Mouse (Mus musculus) CH12.LX (cell line): Measurements from ENCODE around the gene Pgf. TPM values are rescaled to one million over a fixed set of nuclear protein-coding genes. Genes with fewer than 3 reads are reported as not detected.

Experiments used
- DNase-seq: peaks from one replicate; pipeline ENCODE4 v3.0.0-alpha.2; 2013; ENCODE audit errors: extremely low read depth
- H3K27ac ChIP-seq: 2 replicates; pipeline ENCODE4 v1.5.1; 2012; ENCODE audit warnings: low read depth, mild to moderate bottlenecking, control low read depth, moderate library complexity; ENCODE audit not compliant: insufficient read depth
- H3K27me3 ChIP-seq: replicated peaks from 2 replicates; pipeline ENCODE3; 2012; ENCODE audit warnings: inconsistent platforms
- H3K36me3 ChIP-seq, 2 experiments: replicated peaks in 1 of 2; 2 replicates each; pipeline versions ENCODE3 to v1.6.1; 2012; ENCODE audit warnings: inconsistent platforms in 1 of 2, low read length in 1 of 2, mild to moderate bottlenecking in 1 of 2, mixed read lengths in 1 of 2, moderate library complexity in 1 of 2; ENCODE audit not compliant: control insufficient read depth in 1 of 2, insufficient read depth in 1 of 2
- H3K4me1 ChIP-seq, 2 experiments: 2 replicates each; pipeline ENCODE4 v1.6.1; 2012; ENCODE audit warnings: inconsistent platforms in 1 of 2, moderate library complexity in 1 of 2; ENCODE audit not compliant: insufficient read depth in 2 of 2, control insufficient read depth in 1 of 2
- H3K4me2 ChIP-seq: 2 replicates; pipeline ENCODE4 v1.6.1; 2012; ENCODE audit warnings: low read depth, mild to moderate bottlenecking, control low read depth; ENCODE audit not compliant: poor library complexity, insufficient read depth, severe bottlenecking
- H3K4me3 ChIP-seq, 3 experiments: fragments of 150-350 bp in 1 of 3; sonication (generic) in 1 of 3; replicated peaks in 1 of 3; 2 replicates each; pipeline versions ENCODE3 to v1.5.1; 2011 to 2012; ENCODE audit warnings: low read depth in 2 of 3, low read length in 2 of 3, mild to moderate bottlenecking in 2 of 3, moderate library complexity in 2 of 3, control low read depth in 1 of 3, improper control_type of control experiment in 1 of 3, inconsistent platforms in 1 of 3, mixed read lengths in 1 of 3; ENCODE audit not compliant: poor library complexity in 1 of 3
- H3K79me2 ChIP-seq: replicated peaks from 2 replicates; pipeline ENCODE4 v1.6.1; 2012; ENCODE audit warnings: mild to moderate bottlenecking, moderate library complexity; ENCODE audit not compliant: control insufficient read depth, poor library complexity, insufficient read depth, severe bottlenecking; ENCODE audit errors: extremely low read depth
- H3K9ac ChIP-seq: 2 replicates; pipeline ENCODE4 v1.6.1; 2012; ENCODE audit warnings: low read depth, mild to moderate bottlenecking, control low read depth, moderate library complexity; ENCODE audit not compliant: insufficient read depth
- H3K9me3 ChIP-seq: replicated peaks from 2 replicates; pipeline ENCODE3; 2012; ENCODE audit warnings: low read length, inconsistent platforms, mixed read lengths
- BHLHE40 ChIP-seq: IDR thresholded peaks from 2 replicates; pipeline ENCODE4 v1.6.1; 2011; ENCODE audit warnings: mild to moderate bottlenecking, low read depth, low read length, improper control_type of control experiment
- E2F4 ChIP-seq: IDR thresholded peaks from 2 replicates; pipeline ENCODE4 v1.6.1; 2011; ENCODE audit warnings: low read depth, low read length, improper control_type of control experiment; ENCODE audit not compliant: insufficient replicate concordance
- ELF1 ChIP-seq: IDR thresholded peaks from 2 replicates; pipeline ENCODE4 v1.6.1; 2014; ENCODE audit warnings: low read depth, mild to moderate bottlenecking, inconsistent platforms, low read length, improper control_type of control experiment
- GABPA ChIP-seq: IDR thresholded peaks from 2 replicates; pipeline ENCODE4 v1.6.1; 2012; ENCODE audit warnings: low read depth, low read length, improper control_type of control experiment, inconsistent platforms; ENCODE audit not compliant: insufficient replicate concordance
- IRF4 ChIP-seq: IDR thresholded peaks from 2 replicates; pipeline ENCODE4 v1.6.1; 2014; ENCODE audit warnings: low read depth, mild to moderate bottlenecking, inconsistent platforms, low read length, improper control_type of control experiment
- JUN ChIP-seq: IDR thresholded peaks from 2 replicates; pipeline ENCODE4 v1.6.1; 2011; ENCODE audit warnings: low read depth, mild to moderate bottlenecking, low read length, improper control_type of control experiment, moderate library complexity; ENCODE audit not compliant: insufficient read depth
- MAFK ChIP-seq: IDR thresholded peaks from 2 replicates; pipeline ENCODE4 v1.6.1; 2011; ENCODE audit warnings: low read length, improper control_type of control experiment; ENCODE audit not compliant: insufficient replicate concordance
- MAZ ChIP-seq: IDR thresholded peaks from 2 replicates; pipeline ENCODE4 v1.6.1; 2012; ENCODE audit warnings: low read depth, mild to moderate bottlenecking, inconsistent platforms, low read length, improper control_type of control experiment, moderate library complexity
- MEF2A ChIP-seq: IDR thresholded peaks from 2 replicates; pipeline ENCODE4 v1.6.1; 2014; ENCODE audit warnings: low read depth, mild to moderate bottlenecking, inconsistent platforms, low read length, improper control_type of control experiment, borderline replicate concordance
- MYC ChIP-seq: IDR thresholded peaks from 2 replicates; pipeline ENCODE4 v1.6.1; 2011; ENCODE audit warnings: low read depth, mild to moderate bottlenecking, improper control_type of control experiment, low read length
- NELFE ChIP-seq: IDR thresholded peaks from 2 replicates; pipeline ENCODE4 v1.6.1; 2011; ENCODE audit warnings: low read depth, low read length, improper control_type of control experiment
- PAX5 ChIP-seq: IDR thresholded peaks from 2 replicates; pipeline ENCODE4 v1.6.1; 2012; ENCODE audit warnings: low read length, inconsistent platforms, mixed read lengths
- RAD21 ChIP-seq: IDR thresholded peaks from 2 replicates; pipeline ENCODE4 v1.6.1; 2011; ENCODE audit warnings: low read depth, mild to moderate bottlenecking, low read length, improper control_type of control experiment, moderate library complexity
- SMC3 ChIP-seq: IDR thresholded peaks from 2 replicates; pipeline ENCODE4 v1.6.1; 2011; ENCODE audit warnings: low read depth, low read length, improper control_type of control experiment
- TCF12 ChIP-seq: IDR thresholded peaks from 2 replicates; pipeline ENCODE4 v1.6.1; 2014; ENCODE audit warnings: low read depth, mild to moderate bottlenecking, inconsistent platforms, low read length, improper control_type of control experiment
- UBTF ChIP-seq: IDR thresholded peaks from 2 replicates; pipeline ENCODE4 v1.6.1; 2012; ENCODE audit warnings: low read depth, mild to moderate bottlenecking, inconsistent platforms, low read length, improper control_type of control experiment, moderate library complexity
- ZC3H11A ChIP-seq: IDR thresholded peaks from 2 replicates; pipeline ENCODE4 v1.6.1; 2012; ENCODE audit warnings: low read depth, mild to moderate bottlenecking, inconsistent platforms, low read length, improper control_type of control experiment
- ZKSCAN1 ChIP-seq: IDR thresholded peaks from 2 replicates; pipeline ENCODE4 v1.6.1; 2012; ENCODE audit warnings: low read depth, inconsistent platforms, low read length, improper control_type of control experiment, borderline replicate concordance
- ZMIZ1 ChIP-seq: IDR thresholded peaks from 2 replicates; pipeline ENCODE4 v1.6.1; 2012; ENCODE audit warnings: low read depth, mild to moderate bottlenecking, inconsistent platforms, low read length, improper control_type of control experiment
- ZNF384 ChIP-seq: IDR thresholded peaks from 2 replicates; pipeline ENCODE4 v1.6.1; 2012; ENCODE audit warnings: low read depth, low read length, improper control_type of control experiment, inconsistent platforms
- dilution Hi-C: fragments of 300-500 bp; cut with MboI; formaldehyde crosslinking; loops from 2 replicates; pipeline ENCODE4 v1.14.3; 2020; ENCODE audit warnings: low sequenced_read_pairs; ENCODE audit not compliant: extremely low pct_unique_long_range_greater_than_20kb, extremely low pct_ligation_motif_present
- in situ Hi-C: fragments of 300-500 bp; cut with MboI; formaldehyde crosslinking; loops from 3 replicates; pipeline ENCODE4 v1.14.3; 2019; ENCODE audit warnings: low sequenced_read_pairs, low pct_ligation_motif_present, low pct_unique_long_range_greater_than_20kb, mixed read lengths
- polyA plus RNA-seq: library from polyadenylated mRNA; unstranded; fragments of >175 nt; gene quantifications from 2 replicates; pipeline ENCODE4 v1.2.1, GENCODE M21; 2012; ENCODE audit warnings: low read depth; ENCODE audit not compliant: insufficient read length
- total RNA-seq, 2 experiments: library from RNA; depleted of rRNA; stranded (reverse); fragments of 300-350 nt in 1 of 2; fragments of >200 nt in 1 of 2; gene quantifications; 2 replicates each; pipeline ENCODE4 v1.2.3; 2012 to 2014

The Pgf gene
- total and polyA plus RNA-seq, 3 experiments = 0.34 to 0.73 (median 0.64) TPM

DNA sequence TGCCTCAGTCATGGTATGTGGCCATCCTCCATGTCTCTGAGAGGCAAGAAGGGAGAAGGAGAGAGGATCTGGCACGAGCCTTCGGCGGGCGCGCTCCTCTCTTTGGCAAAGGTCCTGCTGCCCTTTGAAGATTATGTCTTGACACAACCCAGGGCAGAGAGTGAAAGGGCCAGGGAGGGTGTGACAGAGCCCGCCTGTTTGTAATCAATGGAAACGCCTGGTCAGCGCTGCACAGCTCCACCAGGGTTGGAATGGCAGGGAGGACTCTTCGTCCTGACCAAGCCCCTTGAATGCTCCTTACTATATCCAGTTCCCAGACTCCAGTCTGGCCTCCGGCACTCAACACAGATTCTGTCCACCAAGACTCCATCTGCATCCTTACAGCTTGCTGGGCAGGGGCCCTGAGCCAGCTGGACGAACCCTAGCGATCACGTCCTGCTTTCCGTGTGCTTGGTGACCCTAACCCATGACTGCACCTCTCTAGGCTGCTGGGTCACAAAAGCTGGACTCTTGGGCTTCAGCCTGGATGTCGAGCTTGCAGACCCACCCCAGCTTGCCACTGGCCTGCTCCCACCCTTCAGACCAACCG lies 2.4 kb downstream of the Pgf start:
- Histone ChIP-seq H3K9me3 (no peaks in the 10 kb centered on the region), H3K4me3 (no peak overlapping the region), H3K4me1 (peaks cover 10 to 20% of the 10 kb centered on the region in 2 experiments), H3K27me3 (peaks cover 97% of the 10 kb centered on the region), H3K27ac (no peak overlapping the region), H3K79me2 (no peaks in the 10 kb centered on the region), H3K9ac (no peak overlapping the region), H3K36me3 (no peaks in the 10 kb centered on the region), H3K4me2 (no peak overlapping the region)
- in situ Hi-C loops = no loop called here
- dilution Hi-C loops = no loop called here
- DNase-seq = no peak
- TF ChIP-seq PAX5 (no peak), ZMIZ1 (no peak), ZKSCAN1 (no peak), NELFE (no peak), UBTF (no peak), GABPA (no peak), MAFK (no peak), MAZ (no peak)

- Histone ChIP-seq H3K9me3 (no peaks in the 10 kb centered on the region), H3K4me2 (no peak overlapping the region), H3K36me3 (no peaks in the 10 kb centered on the region), H3K9ac (no peak overlapping the region), H3K79me2 (no peaks in the 10 kb centered on the region), H3K27me3 (peaks cover 94% of the 10 kb centered on the region)
- no peak for DNase-seq
- in situ Hi-C loops = loop anchor here (25.0 kb wide), 2 partner anchors 313 to 488 kb away; no protein-coding TSS in a partner anchor
- dilution Hi-C loops = no loop called here
- TF ChIP-seq PAX5 = no peak
- TF ChIP-seq MEF2A = no peak
- no peak for TF ChIP-seq TCF12
- no peak for TF ChIP-seq IRF4
- no peak for TF ChIP-seq RAD21
- no peak for TF ChIP-seq ZMIZ1
- no peak for TF ChIP-seq NELFE
- no peak for TF ChIP-seq JUN
- no peak for TF ChIP-seq ZNF384
- TF ChIP-seq SMC3 = no peak
- no peak for TF ChIP-seq MAZ
- TF ChIP-seq MAFK = no peak
- TF ChIP-seq MYC = no peak
- TF ChIP-seq E2F4 = no peak
- TF ChIP-seq ZC3H11A = no peak
- no peak for TF ChIP-seq BHLHE40
- TF ChIP-seq ELF1 = no peak
- TF ChIP-seq, all 38 proteins: peak for 0
- H3K27ac ChIP-seq = no peak overlapping the region
- H3K4me1 ChIP-seq = peaks cover 13 to 30% of the 10 kb centered on the region in 2 experiments
- H3K4me3 ChIP-seq = no peak overlapping the region
Measured at GRCm38 (mm10) chr12:85174016-85174415, 3.6 kb downstream of the Pgf start.
